7 mouse cellular contexts compared by ENCODE assay signal in the genomic region with DNA sequence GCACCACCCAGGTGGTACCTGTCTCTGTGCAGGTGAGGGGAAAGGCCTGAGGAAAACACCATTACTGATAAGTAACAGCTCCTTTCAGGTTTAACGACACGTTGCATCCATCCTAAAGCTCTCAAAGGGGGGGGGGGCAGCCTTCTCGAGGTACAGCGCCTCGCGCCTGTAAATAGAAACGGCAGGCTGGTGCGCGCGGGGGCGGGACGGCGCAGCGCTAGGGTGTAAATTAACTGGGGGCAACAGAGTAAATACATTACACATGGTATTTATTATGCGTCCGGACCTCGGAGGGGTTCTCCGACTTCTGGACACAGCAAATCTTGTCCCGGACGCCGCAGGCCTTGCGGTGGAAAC.
DNase-seq lines count a peak whose midpoint lies in the region; ATAC-seq and TF ChIP-seq lines count a peak whose summit lies in the region.

No protein-coding gene starts in this region.

- peak overlapping the region; percentile 56 for H3K9ac ChIP-seq in lung, embryonic 15.5 days
- peak overlapping the region; percentile 44 for H3K9ac ChIP-seq in forebrain, embryonic 11.5 days (ENCODE audit: low read length)

- H3K27ac ChIP-seq in lung, embryonic 15.5 days = peak overlapping the region; percentile 70
- peak overlapping the region; percentile 59; the same call in 1 of the 2 replicates for H3K27ac ChIP-seq in forebrain, embryonic 11.5 days (ENCODE audit: low read depth, low read length)
- peak overlapping the region; percentile 90 for H3K27ac ChIP-seq in limb, embryonic 10.5 days
- no peak overlapping the region; the same call in 1 of the 2 replicates for H3K27ac ChIP-seq in olfactory bulb, adult 2 months (ENCODE audit: insufficient read depth, low read depth, low read length)

- H3K36me3 ChIP-seq in lung, embryonic 15.5 days = no peaks in the 10 kb centered on the region
- H3K36me3 ChIP-seq in forebrain, embryonic 11.5 days (ENCODE audit: control insufficient read depth, insufficient read depth, low read length) = no peaks in the 10 kb centered on the region
- H3K36me3 ChIP-seq in limb, embryonic 10.5 days = no peaks in the 10 kb centered on the region

- ATAC-seq in lung, embryonic 15.5 days (ENCODE audit: borderline replicate concordance, extremely low read depth, low FRiP score, low TSS enrichment) = no peak
- ATAC-seq in forebrain, embryonic 11.5 days (replicated peaks; ENCODE audit: low FRiP score) = 0 out of 2 replicates have a peak, but pooled peaks have one; percentile 14

- peak overlapping the region; percentile 79 for H3K4me2 ChIP-seq in lung, embryonic 15.5 days
- H3K4me2 ChIP-seq in forebrain, embryonic 11.5 days (ENCODE audit: low read depth, low read length, severe bottlenecking) = peak overlapping the region; percentile 57

- peak overlapping the region; percentile 46 for H3K4me3 ChIP-seq in lung, embryonic 15.5 days
- H3K4me3 ChIP-seq in forebrain, embryonic 11.5 days (ENCODE audit: low read depth, low read length) = peak overlapping the region; percentile 28
- H3K4me3 ChIP-seq in limb, embryonic 10.5 days = peak overlapping the region; percentile 55
- peak overlapping the region; percentile 41 for H3K4me3 ChIP-seq in olfactory bulb, adult 2 months (ENCODE audit: insufficient read depth, low read depth, low read length)

- no peak for TF ChIP-seq POLR2A in olfactory bulb, adult 2 months (IDR thresholded peaks at IDR 0.05; ENCODE audit: insufficient read depth, low read depth, low read length)

- no peaks in the 10 kb centered on the region for H3K9me3 ChIP-seq in lung, embryonic 15.5 days
- no peaks in the 10 kb centered on the region for H3K9me3 ChIP-seq in forebrain, embryonic 11.5 days (ENCODE audit: control insufficient read depth, low read length)
- H3K9me3 ChIP-seq in limb, embryonic 10.5 days (replicated peaks) = no peaks in the 10 kb centered on the region

- DNase-seq in lung, postnatal 4 days = no peak
- no peak for DNase-seq in forebrain, embryonic 11.5 days (ENCODE audit: low spot score)
- DNase-seq in limb, embryonic 10.5 days (ENCODE audit: low spot score) = peak; percentile 37
- DNase-seq in frontal cortex, postnatal 25 days (ENCODE audit: low spot score in 2 of 2) = no peak
- no peak for DNase-seq in layer of hippocampus, adult 11-12 months (ENCODE audit: low spot score)

- peaks cover 30% of the 10 kb centered on the region for H3K4me1 ChIP-seq in lung, embryonic 15.5 days
- peaks cover 3% of the 10 kb centered on the region for H3K4me1 ChIP-seq in forebrain, embryonic 11.5 days (replicated peaks; ENCODE audit: control insufficient read depth, insufficient read depth, low read length)
- peaks cover 48% of the 10 kb centered on the region for H3K4me1 ChIP-seq in limb, embryonic 10.5 days
- peaks cover 31% of the 10 kb centered on the region for H3K4me1 ChIP-seq in olfactory bulb, adult 2 months (ENCODE audit: control insufficient read depth, insufficient read depth, low read length)

- no peak for TF ChIP-seq CTCF in olfactory bulb, adult 2 months (IDR thresholded peaks at IDR 0.05; ENCODE audit: insufficient read depth, low read depth, low read length)

- WGBS in lung, embryonic 15.5 days = 5% methylated on average over 22 of the region's 22 CpGs
- 7% methylated on average over 20 of the region's 22 CpGs for WGBS in forebrain, embryonic 11.5 days
- 4% methylated on average over 22 of the region's 22 CpGs for WGBS in limb, embryonic 10.5 days
- 10% methylated on average over 22 of the region's 22 CpGs for WGBS in olfactory bulb, adult 2 months

- H3K27me3 ChIP-seq in lung, embryonic 15.5 days = peaks cover 33% of the 10 kb centered on the region
- H3K27me3 ChIP-seq in forebrain, embryonic 11.5 days (ENCODE audit: control insufficient read depth, insufficient read depth, low read length) = peaks cover 51% of the 10 kb centered on the region
- peaks cover 100% of the 10 kb centered on the region for H3K27me3 ChIP-seq in limb, embryonic 10.5 days (ENCODE audit: low read depth, poor library complexity, severe bottlenecking)
